Mouse (Mus musculus): ENCODE results near the gene Sun2. TPM values are rescaled to one million over a fixed set of nuclear protein-coding genes. Genes with fewer than 3 reads are reported as not detected.

Gene Sun2
- polyA plus RNA-seq, 1 experiment from 2014 or later, result 7.2 TPM

GRCm38 (mm10) chr15:79691023-79691508, 51.3 kb downstream of the Sun2 start:
- ATAC-seq (ENCODE audit: low FRiP score, low read depth), result peak; percentile 19; the same call in 1 of the 2 replicates
- H3K4me1 ChIP-seq (replicated peaks), result peaks cover 50% of the 10 kb centered on the region
- under 1% methylated on average over 49 of the region's 53 CpGs for WGBS

DNA sequence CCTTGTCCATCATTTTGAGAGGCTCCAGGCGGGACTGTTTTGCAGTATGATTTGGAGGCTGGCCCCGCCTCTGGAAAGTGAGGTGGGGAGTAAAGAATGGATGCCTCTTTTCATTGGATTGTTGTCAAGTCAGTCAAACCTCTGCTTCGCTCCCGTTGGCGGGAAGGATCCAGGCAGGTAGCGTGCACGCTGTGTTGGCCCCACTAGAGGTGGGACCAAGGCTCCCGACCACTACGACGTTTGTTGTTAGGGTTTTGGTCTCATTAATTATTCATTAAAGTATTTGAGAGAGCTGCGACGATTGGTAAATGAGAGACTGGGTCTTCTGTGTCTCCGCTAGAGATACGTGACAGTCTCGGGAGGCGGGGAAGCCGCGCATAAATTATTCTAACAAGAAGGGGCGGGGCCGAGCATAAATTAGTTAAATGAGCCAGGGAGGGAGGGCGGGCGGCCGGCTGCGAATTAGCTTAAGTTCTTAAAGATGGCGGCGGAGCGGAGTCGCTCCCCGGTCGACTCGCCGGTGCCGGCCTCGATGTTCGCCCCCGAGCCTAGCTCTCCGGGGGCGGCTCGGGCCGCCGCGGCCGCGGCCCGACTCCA, 51.8 kb downstream of the Sun2 start, which contains the start of gene Gtpbp1:
Gene Gtpbp1, plus strand, starts transcription at position 420 of the 597 bp plus-strand sequence.
- peak; percentile 98 for ATAC-seq (ENCODE audit: low FRiP score, low read depth)
- under 1% methylated on average over 45 of the region's 45 CpGs for WGBS
- H3K9ac ChIP-seq, result peak within 1 kb of the TSS; percentile 79
- peaks cover 55% of the 10 kb centered on the region for H3K4me1 ChIP-seq (replicated peaks)
- no peaks in the 10 kb centered on the region for H3K9me3 ChIP-seq
- H3K4me3 ChIP-seq, result peak within 1 kb of the TSS; percentile 76
- peaks cover 3% of the 10 kb centered on the region; the same call in 1 of the 2 replicates for H3K36me3 ChIP-seq
- H3K27ac ChIP-seq (replicated peaks), result peak within 1 kb of the TSS; percentile 86
- H3K4me2 ChIP-seq, result peak within 1 kb of the TSS; percentile 92
- no peaks in the 10 kb centered on the region for H3K27me3 ChIP-seq

More at GRCm38 (mm10) chr15:79691023-79691508, 51.3 kb downstream of the Sun2 start:
- Histone ChIP-seq H3K27me3 (no peaks in the 10 kb centered on the region), H3K4me3 (peak overlapping the region; percentile 76), H3K4me2 (peak overlapping the region; percentile 92), H3K27ac (replicated peaks) (peak overlapping the region; percentile 86), H3K36me3 (peaks cover 3% of the 10 kb centered on the region; the same call in 1 of the 2 replicates), H3K9ac (peak overlapping the region; percentile 79), H3K9me3 (no peaks in the 10 kb centered on the region)

DNA sequence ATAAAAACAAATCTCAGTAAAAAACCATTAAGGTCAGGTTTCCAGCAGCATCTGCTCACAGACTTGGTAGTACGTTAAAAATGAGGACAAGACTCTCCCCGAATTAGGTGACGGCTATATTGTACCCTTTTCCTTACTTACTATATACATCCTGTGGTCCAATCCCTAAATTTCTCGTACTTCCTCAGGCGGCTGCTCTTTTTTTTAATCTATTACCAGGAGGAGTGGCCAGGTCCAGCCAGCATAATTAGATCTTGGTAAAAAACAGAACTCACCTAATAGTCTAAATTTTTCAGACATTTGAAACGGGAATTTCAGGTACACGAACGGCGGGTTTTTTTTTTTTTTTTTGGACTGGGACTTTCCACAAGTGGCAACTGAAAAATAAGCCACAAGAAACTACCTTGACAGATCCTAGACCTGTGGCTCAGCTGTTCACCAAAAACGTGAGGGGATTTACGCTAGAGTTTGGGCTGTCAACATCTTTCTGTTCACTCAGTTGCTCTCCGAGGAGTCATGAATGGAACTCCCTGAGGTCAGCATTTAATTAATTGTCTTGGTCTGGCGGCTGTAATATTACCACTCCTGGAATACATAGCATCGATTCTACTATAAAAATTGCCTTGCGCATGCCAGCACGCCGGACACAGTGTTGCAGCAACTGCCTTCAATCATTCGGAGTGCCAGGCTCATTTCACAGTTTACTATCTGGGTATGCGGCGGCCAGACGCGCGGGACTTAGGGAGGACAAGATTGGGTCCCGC, 52.5 kb downstream of the Sun2 start:
- Histone ChIP-seq H3K4me2 (peak overlapping the region; percentile 57), H3K36me3 (peaks cover 3% of the 10 kb centered on the region; the same call in 1 of the 2 replicates), H3K9ac (no peak overlapping the region), H3K27me3 (no peaks in the 10 kb centered on the region), H3K9me3 (no peaks in the 10 kb centered on the region), H3K4me3 (peak overlapping the region; percentile 76), H3K27ac (replicated peaks) (peak overlapping the region; percentile 26), H3K4me1 (replicated peaks) (peaks cover 62% of the 10 kb centered on the region)
- WGBS, result 16% methylated on average over 24 of the region's 24 CpGs
- no peak for ATAC-seq (ENCODE audit: low FRiP score, low read depth)

DNA sequence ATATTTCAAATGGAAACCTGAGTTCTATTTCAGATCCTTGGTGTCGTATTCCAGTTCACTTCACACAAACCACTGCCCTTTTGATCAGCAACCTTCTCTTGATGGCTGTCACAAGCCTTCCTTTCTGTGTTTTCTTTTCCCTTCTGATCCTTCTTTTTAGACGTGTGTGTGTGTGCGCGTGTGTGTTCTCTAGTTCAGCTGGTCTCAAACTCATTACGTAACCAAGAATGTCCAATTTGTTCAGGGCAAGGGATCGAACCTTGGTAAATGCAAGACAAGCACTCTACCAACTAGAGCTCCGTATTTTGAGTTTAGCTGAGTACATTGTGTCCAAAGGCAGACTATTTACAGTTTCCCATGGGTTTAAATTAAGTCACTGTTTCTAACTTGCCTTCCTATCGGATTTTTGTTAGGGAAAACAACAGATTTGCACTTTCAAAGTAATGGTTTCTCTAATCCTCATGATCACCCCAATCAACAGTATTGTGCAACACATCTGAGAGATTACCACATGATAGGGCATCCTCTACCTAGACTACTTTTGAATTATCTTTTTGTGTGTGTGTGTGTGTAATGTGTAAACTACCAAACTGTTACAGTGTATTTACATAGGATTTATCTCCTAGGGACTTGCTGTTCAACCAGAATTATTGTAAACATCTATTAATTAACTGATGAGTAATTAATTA, 53.9 kb downstream of the Sun2 start:
- Histone ChIP-seq H3K9ac (peak overlapping the region; percentile 90), H3K4me2 (peak overlapping the region; percentile 90), H3K4me1 (replicated peaks) (peaks cover 68% of the 10 kb centered on the region), H3K4me3 (peak overlapping the region; percentile 95), H3K27ac (replicated peaks) (peak overlapping the region; percentile 94), H3K9me3 (no peaks in the 10 kb centered on the region), H3K27me3 (no peaks in the 10 kb centered on the region), H3K36me3 (no peaks in the 10 kb centered on the region)
- no peak for ATAC-seq (ENCODE audit: low FRiP score, low read depth)
- WGBS, result 6% methylated on average over 8 of the region's 8 CpGs

- under 1% methylated on average over 69 of the region's 72 CpGs for WGBS
- Histone ChIP-seq H3K9me3 (no peaks in the 10 kb centered on the region), H3K9ac (peak within 1 kb of the TSS; percentile 90), H3K4me2 (peak within 1 kb of the TSS; percentile 90), H3K4me3 (peak within 1 kb of the TSS; percentile 95), H3K4me1 (replicated peaks) (peaks cover 70% of the 10 kb centered on the region), H3K36me3 (no peaks in the 10 kb centered on the region), H3K27ac (replicated peaks) (peak within 1 kb of the TSS; percentile 94), H3K27me3 (no peaks in the 10 kb centered on the region)
- peak; percentile 44 for ATAC-seq (ENCODE audit: low FRiP score, low read depth)
Measured at GRCm38 (mm10) chr15:79687646-79688267, 54.6 kb downstream of the Sun2 start, which contains the start of gene Josd1. Gene Josd1, minus strand, starts transcription at chr15:79687919.

- Histone ChIP-seq H3K4me2 (peak overlapping the region; percentile 90), H3K4me3 (peak overlapping the region; percentile 95), H3K27me3 (no peaks in the 10 kb centered on the region), H3K9ac (peak overlapping the region; percentile 90), H3K36me3 (no peaks in the 10 kb centered on the region), H3K9me3 (no peaks in the 10 kb centered on the region), H3K27ac (replicated peaks) (peak overlapping the region; percentile 94), H3K4me1 (replicated peaks) (peaks cover 70% of the 10 kb centered on the region)
- ATAC-seq (ENCODE audit: low FRiP score, low read depth), result no peak
- 0% methylated on average over 33 of the region's 33 CpGs for WGBS
Measured at GRCm38 (mm10) chr15:79687175-79687574, 55.2 kb downstream of the Sun2 start.

DNA sequence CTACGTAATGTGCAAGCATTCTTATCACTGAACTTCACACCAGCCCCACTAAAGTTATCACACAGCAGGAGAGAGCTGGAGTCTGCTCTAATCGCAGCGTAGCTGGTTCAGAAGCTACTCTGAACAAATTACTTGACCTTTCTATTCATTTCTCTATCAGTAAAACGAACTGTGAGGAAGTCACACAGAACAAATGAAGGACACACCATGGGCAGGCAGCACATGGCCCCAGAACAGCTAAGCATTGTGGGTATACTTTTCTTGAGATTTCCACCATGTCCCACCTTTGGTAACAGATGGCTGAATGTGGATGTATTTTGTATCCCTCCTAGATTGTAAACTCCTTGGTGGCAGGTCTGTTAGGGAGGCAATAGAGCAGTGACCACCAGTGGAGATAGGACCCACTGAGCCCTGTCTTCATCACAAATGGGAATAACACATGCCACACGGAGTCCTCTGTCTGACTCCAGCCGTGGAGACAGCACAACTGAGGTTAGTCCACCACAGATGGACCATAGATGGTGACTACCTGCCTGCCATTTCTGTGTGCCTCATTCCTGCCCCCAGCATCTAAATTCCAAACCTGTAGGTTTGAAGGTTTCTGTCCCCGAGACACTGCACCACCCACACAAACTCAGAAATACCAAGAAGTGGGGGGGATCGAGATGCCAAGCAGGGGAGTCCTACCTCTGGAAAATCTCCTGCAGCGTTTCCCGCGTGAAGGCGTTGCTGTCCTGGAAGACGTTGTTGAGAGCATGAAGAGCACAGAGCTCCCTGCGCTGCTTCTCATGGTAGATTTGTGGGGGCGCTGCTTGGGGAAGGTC, 56.1 kb downstream of the Sun2 start:
- Histone ChIP-seq H3K27ac (replicated peaks) (no peak overlapping the region), H3K4me3 (peak overlapping the region; percentile 95), H3K9me3 (no peaks in the 10 kb centered on the region), H3K4me2 (peak overlapping the region; percentile 90), H3K4me1 (replicated peaks) (peaks cover 65% of the 10 kb centered on the region), H3K36me3 (no peaks in the 10 kb centered on the region), H3K9ac (peak overlapping the region; percentile 90), H3K27me3 (no peaks in the 10 kb centered on the region)
- ATAC-seq (ENCODE audit: low FRiP score, low read depth), result no peak
- WGBS, result 14% methylated on average over 15 of the region's 15 CpGs

DNA sequence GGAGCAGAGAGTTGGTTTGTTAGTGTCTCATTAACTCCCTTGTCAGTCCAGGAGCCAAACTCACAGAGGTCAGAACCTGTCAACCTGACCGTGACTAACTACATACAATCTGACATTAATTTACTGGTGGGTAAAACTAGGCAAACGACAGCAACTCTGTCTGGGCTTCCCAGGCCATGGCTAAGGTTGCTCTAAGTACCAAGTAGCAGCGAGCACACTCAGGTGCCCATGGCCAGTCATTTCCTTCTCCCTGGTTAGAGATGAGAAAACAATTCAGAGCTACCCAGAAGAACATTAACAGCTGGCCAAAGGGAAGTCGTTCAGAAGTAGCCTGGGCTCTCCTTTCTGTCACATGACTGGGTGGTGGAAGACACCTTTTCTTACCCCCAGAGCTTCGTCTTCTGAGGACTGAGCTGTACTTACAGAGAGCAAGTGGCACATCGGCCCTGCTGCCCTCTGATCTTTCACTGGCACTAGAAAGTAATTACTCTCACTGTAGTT, 57.1 kb downstream of the Sun2 start:
- H3K4me1 ChIP-seq (replicated peaks), result peaks cover 71% of the 10 kb centered on the region
- H3K9me3 ChIP-seq, result no peaks in the 10 kb centered on the region
- peak overlapping the region; percentile 90 for H3K4me2 ChIP-seq
- ATAC-seq (ENCODE audit: low FRiP score, low read depth), result no peak
- WGBS, result 55% methylated on average over 6 of the region's 6 CpGs
- H3K27ac ChIP-seq (replicated peaks), result no peak overlapping the region
- H3K9ac ChIP-seq, result peak overlapping the region; percentile 90
- peak overlapping the region; percentile 95 for H3K4me3 ChIP-seq
- H3K36me3 ChIP-seq, result no peaks in the 10 kb centered on the region
- H3K27me3 ChIP-seq, result no peaks in the 10 kb centered on the region

GRCm38 (mm10) chr15:79684616-79685015, 57.7 kb downstream of the Sun2 start:
- peaks cover 66% of the 10 kb centered on the region for H3K4me1 ChIP-seq (replicated peaks)
- 74% methylated on average over 6 of the region's 6 CpGs for WGBS
- peak overlapping the region; percentile 90 for H3K9ac ChIP-seq

GRCm38 (mm10) chr15:79683707-79684465, 58.5 kb downstream of the Sun2 start:
- ATAC-seq (ENCODE audit: low FRiP score, low read depth), result no peak
- Histone ChIP-seq H3K9ac (peak overlapping the region; percentile 90; the same call in 1 of the 2 replicates), H3K9me3 (no peaks in the 10 kb centered on the region), H3K4me1 (replicated peaks) (peaks cover 62% of the 10 kb centered on the region), H3K27ac (replicated peaks) (no peak overlapping the region), H3K4me2 (peak overlapping the region; percentile 90), H3K27me3 (no peaks in the 10 kb centered on the region), H3K4me3 (peak overlapping the region; percentile 95; the same call in 1 of the 2 replicates), H3K36me3 (no peaks in the 10 kb centered on the region)
- WGBS, result 76% methylated on average over 19 of the region's 19 CpGs

More at GRCm38 (mm10) chr15:79684616-79685015, 57.7 kb downstream of the Sun2 start:
- H3K27me3 ChIP-seq, result no peaks in the 10 kb centered on the region
- ATAC-seq (ENCODE audit: low FRiP score, low read depth), result no peak
- H3K9me3 ChIP-seq, result no peaks in the 10 kb centered on the region
- peak overlapping the region; percentile 95 for H3K4me3 ChIP-seq
- H3K4me2 ChIP-seq, result peak overlapping the region; percentile 90
- H3K36me3 ChIP-seq, result no peaks in the 10 kb centered on the region
- no peak overlapping the region for H3K27ac ChIP-seq (replicated peaks)

All from hindbrain, embryonic 15.5 days (tissue).